Mouse (Mus musculus): Measurements from ENCODE around the gene Ptbp1. TPM values are rescaled to one million over a fixed set of nuclear protein-coding genes. Genes with fewer than 3 reads are reported as not detected.

The Ptbp1 gene
- polyA plus RNA-seq, 1 experiment: 695 TPM

DNA sequence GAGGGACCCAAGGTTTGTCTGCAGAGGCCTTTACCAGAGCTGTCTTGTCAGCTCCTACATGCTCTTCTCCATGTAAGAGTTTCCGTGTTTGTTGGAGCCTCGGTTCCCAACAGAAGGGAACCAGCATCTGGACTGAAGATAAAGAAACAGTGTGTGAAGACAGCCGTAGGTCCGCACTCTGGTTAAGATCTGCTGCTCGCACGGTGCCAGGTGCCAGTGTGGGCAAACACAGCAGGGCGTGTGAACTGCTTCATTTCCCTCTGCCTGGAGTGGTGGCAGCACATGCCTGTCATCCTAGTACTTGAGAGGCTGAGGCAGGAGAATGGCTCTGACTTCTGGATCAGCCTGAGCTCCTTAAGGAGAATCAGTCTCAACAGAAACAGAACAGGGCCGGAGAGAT is 17.6 kb downstream of the Ptbp1 start:
- TF ChIP-seq CTCF (IDR thresholded peaks at IDR 0.05; ENCODE audit: low read depth, low read length) (no peak), EP300 (IDR thresholded peaks at IDR 0.05; ENCODE audit: insufficient read depth, low read depth, low read length) (no peak), POLR2A (IDR thresholded peaks at IDR 0.05; ENCODE audit: insufficient read depth, low read length) (no peak)
- Histone ChIP-seq H3K9ac (ENCODE audit: low read depth, poor library complexity, severe bottlenecking) (no peak overlapping the region), H3K4me1 (ENCODE audit: control insufficient read depth, insufficient read depth, low read length) (peaks cover 2% of the 10 kb centered on the region), H3K4me3 (ENCODE audit: low read depth, low read length) (no peak overlapping the region), H3K27ac (ENCODE audit: insufficient read depth, low read length) (no peak overlapping the region), H3K36me3 (ENCODE audit: control insufficient read depth, insufficient read depth, low read length, poor library complexity, severe bottlenecking) (no peaks in the 10 kb centered on the region), H3K9me3 (replicated peaks; ENCODE audit: control insufficient read depth, insufficient read depth, low read length, poor library complexity, severe bottlenecking) (no peaks in the 10 kb centered on the region), H3K27me3 (ENCODE audit: control insufficient read depth, insufficient read depth, low read length, poor library complexity, severe bottlenecking) (no peaks in the 10 kb centered on the region)

DNA sequence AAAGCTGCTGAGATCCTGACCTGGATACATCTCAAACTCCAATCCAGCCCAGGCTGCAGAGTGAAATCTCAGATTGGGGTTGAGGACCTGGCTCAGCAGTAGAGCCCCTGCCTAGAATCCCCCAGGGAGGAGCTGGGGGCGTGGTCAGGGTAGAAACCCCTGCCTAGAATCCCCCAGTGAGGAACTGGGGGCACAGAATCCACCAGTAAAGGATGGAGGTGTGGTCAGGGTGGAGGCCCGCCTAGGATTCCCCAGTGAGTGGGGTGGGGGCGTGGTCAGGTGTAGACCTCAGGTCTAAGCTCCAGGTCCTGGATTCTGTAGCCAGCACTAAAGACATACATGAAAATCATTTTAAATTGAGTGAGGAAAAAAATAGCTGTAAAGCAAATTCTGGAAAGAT is 18.6 kb downstream of the Ptbp1 start:
- Histone ChIP-seq H3K4me3 (ENCODE audit: low read depth, low read length) (no peak overlapping the region), H3K36me3 (ENCODE audit: control insufficient read depth, insufficient read depth, low read length, poor library complexity, severe bottlenecking) (no peaks in the 10 kb centered on the region), H3K4me1 (ENCODE audit: control insufficient read depth, insufficient read depth, low read length) (peaks cover 2% of the 10 kb centered on the region), H3K27me3 (ENCODE audit: control insufficient read depth, insufficient read depth, low read length, poor library complexity, severe bottlenecking) (no peaks in the 10 kb centered on the region), H3K9me3 (replicated peaks; ENCODE audit: control insufficient read depth, insufficient read depth, low read length, poor library complexity, severe bottlenecking) (no peaks in the 10 kb centered on the region), H3K9ac (ENCODE audit: low read depth, poor library complexity, severe bottlenecking) (no peak overlapping the region), H3K27ac (ENCODE audit: insufficient read depth, low read length) (no peak overlapping the region)
- TF ChIP-seq CTCF (IDR thresholded peaks at IDR 0.05; ENCODE audit: low read depth, low read length) (no peak), EP300 (IDR thresholded peaks at IDR 0.05; ENCODE audit: insufficient read depth, low read depth, low read length) (no peak), POLR2A (IDR thresholded peaks at IDR 0.05; ENCODE audit: insufficient read depth, low read length) (no peak)

DNA sequence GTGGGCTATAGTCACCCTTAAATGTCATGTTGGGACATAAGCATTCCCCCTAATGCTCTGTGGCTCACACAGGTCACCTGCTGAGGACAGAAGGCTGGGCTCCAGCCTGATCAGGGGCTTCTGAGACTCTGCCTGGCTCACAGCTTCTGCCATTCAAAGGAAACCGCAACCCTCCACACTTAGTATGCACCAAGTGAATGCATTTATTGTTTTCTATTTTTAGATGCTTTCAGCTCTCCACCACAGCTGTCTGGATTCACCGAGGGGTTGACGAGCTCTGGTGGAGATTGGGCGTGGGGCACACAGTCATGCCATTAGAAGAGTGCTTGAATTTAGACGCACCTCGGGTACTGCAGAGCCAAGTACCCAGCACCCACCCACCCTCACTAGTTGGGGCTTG is 19.1 kb downstream of the Ptbp1 start:
- no peak overlapping the region for H3K27ac ChIP-seq (ENCODE audit: insufficient read depth, low read length)

DNA sequence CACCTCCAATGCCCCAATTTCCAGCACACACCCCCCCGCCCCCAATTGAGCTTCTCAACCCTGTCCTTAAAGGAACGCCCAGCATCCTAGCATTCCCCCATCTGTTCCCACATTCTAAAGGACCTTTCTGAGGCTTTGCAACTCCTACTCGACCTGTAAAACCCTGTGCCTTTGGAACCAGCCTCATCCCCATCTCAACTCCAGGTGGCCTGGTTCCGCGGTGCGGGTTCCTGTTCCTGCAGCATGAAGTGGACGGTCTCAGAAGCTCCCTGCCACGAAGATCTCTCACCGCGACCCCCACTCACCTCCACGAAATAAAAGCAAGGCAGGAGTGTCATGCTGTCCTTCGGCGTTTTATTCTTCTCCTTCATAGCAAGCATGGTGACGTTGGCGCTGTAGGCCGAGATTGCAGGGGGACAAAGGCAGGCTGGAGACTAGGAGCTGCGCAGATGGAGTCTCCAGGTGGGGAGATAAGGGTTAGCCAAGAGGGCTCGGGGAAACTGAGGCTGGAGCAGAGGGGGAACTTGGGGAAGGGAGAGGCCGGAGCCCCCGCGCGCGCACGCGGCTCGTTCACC is 19.6 kb downstream of the Ptbp1 start:
- H3K9me3 ChIP-seq (replicated peaks; ENCODE audit: control insufficient read depth, insufficient read depth, low read length, poor library complexity, severe bottlenecking): no peaks in the 10 kb centered on the region
- H3K36me3 ChIP-seq (ENCODE audit: control insufficient read depth, insufficient read depth, low read length, poor library complexity, severe bottlenecking): no peaks in the 10 kb centered on the region
- no peak overlapping the region for H3K27ac ChIP-seq (ENCODE audit: insufficient read depth, low read length)
- peak overlapping the region; percentile 66 for H3K9ac ChIP-seq (ENCODE audit: low read depth, poor library complexity, severe bottlenecking)
- no peaks in the 10 kb centered on the region for H3K27me3 ChIP-seq (ENCODE audit: control insufficient read depth, insufficient read depth, low read length, poor library complexity, severe bottlenecking)
- TF ChIP-seq CTCF (IDR thresholded peaks at IDR 0.05; ENCODE audit: low read depth, low read length) (no peak), EP300 (IDR thresholded peaks at IDR 0.05; ENCODE audit: insufficient read depth, low read depth, low read length) (no peak), POLR2A (IDR thresholded peaks at IDR 0.05; ENCODE audit: insufficient read depth, low read length) (no peak)
- H3K4me3 ChIP-seq (ENCODE audit: low read depth, low read length): peak overlapping the region; percentile 77
- H3K4me1 ChIP-seq (ENCODE audit: control insufficient read depth, insufficient read depth, low read length): peaks cover 2% of the 10 kb centered on the region

More for the DNA sequence above, 19.1 kb downstream of the Ptbp1 start:
- H3K9me3 ChIP-seq (replicated peaks; ENCODE audit: control insufficient read depth, insufficient read depth, low read length, poor library complexity, severe bottlenecking): no peaks in the 10 kb centered on the region
- H3K36me3 ChIP-seq (ENCODE audit: control insufficient read depth, insufficient read depth, low read length, poor library complexity, severe bottlenecking): no peaks in the 10 kb centered on the region
- H3K27me3 ChIP-seq (ENCODE audit: control insufficient read depth, insufficient read depth, low read length, poor library complexity, severe bottlenecking): no peaks in the 10 kb centered on the region
- H3K9ac ChIP-seq (ENCODE audit: low read depth, poor library complexity, severe bottlenecking): 0 out of 2 replicates have a peak overlapping the region, but pooled peaks have one; percentile 66
- H3K4me3 ChIP-seq (ENCODE audit: low read depth, low read length): no peak overlapping the region
- H3K4me1 ChIP-seq (ENCODE audit: control insufficient read depth, insufficient read depth, low read length): peaks cover 2% of the 10 kb centered on the region
- TF ChIP-seq POLR2A (IDR thresholded peaks at IDR 0.05; ENCODE audit: insufficient read depth, low read length): no peak
- TF ChIP-seq EP300 (IDR thresholded peaks at IDR 0.05; ENCODE audit: insufficient read depth, low read depth, low read length): no peak
- no peak for TF ChIP-seq CTCF (IDR thresholded peaks at IDR 0.05; ENCODE audit: low read depth, low read length)

DNA sequence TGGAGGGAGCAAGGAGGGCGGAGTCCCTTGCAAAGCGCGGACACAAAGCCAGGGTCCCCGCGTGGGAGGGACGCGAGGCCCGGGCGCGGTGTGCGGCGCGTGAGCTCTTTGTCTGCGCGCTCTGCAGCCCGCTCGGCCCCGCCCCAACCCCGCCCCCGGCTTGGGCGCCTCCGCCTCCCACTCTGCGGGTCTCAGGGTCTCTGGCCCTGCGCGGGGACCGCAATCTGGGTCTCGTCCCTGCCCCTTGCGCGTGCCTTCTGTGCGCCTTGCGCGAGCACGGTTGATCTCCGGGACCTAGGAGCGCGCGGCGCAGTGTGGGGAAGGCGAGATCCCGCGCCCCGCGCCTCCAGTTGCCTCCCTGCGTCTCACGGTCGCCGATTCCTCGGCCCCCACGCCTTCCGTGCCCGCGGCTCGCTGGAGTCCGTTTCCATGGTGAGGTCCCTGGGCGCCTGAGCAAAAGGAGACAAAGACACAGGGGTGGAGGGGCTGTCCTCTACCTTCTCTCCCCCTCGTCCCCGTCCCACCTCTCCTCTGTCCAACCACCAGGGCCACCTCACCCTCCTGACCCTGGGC is 20.1 kb downstream of the Ptbp1 start, which contains the start of the genes Prtn3 and Plppr3:
TSS of gene Prtn3 (plus strand) at position 187 of the 573 bp plus-strand sequence.
TSS of gene Plppr3 (minus strand) at position 345 of the 573 bp plus-strand sequence.
- H3K4me1 ChIP-seq (ENCODE audit: control insufficient read depth, insufficient read depth, low read length): peaks cover 2% of the 10 kb centered on the region
- H3K4me3 ChIP-seq (ENCODE audit: low read depth, low read length): peak within 1 kb of the TSS; percentile 77
- H3K9ac ChIP-seq (ENCODE audit: low read depth, poor library complexity, severe bottlenecking): peak within 1 kb of the TSS; percentile 66
- TF ChIP-seq EP300 (IDR thresholded peaks at IDR 0.05; ENCODE audit: insufficient read depth, low read depth, low read length): no peak
- TF ChIP-seq POLR2A (IDR thresholded peaks at IDR 0.05; ENCODE audit: insufficient read depth, low read length): no peak
- no peaks in the 10 kb centered on the region for H3K36me3 ChIP-seq (ENCODE audit: control insufficient read depth, insufficient read depth, low read length, poor library complexity, severe bottlenecking)
- no peaks in the 10 kb centered on the region for H3K27me3 ChIP-seq (ENCODE audit: control insufficient read depth, insufficient read depth, low read length, poor library complexity, severe bottlenecking)
- no peak within 1 kb of the TSS for H3K27ac ChIP-seq (ENCODE audit: insufficient read depth, low read length)
- H3K9me3 ChIP-seq (replicated peaks; ENCODE audit: control insufficient read depth, insufficient read depth, low read length, poor library complexity, severe bottlenecking): no peaks in the 10 kb centered on the region

DNA sequence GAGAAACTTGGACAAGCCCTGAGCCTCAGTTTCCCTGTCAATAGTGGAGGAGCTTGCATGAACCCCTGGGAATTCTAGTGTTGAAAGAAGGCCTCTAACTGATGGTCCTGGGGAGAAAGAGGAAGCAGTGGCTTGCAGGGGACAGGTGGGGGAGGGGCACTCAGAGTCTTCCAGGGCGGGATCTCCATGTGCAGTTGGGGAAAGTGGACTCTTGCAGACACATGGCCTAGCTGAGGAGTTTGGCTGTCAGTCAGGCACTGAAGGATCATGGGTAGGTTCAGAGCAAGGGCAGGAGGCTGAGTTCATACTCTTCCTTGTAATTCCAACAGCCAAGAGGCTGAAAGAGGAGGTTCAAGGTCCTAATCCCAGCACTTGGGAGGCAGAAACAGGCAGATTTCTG is 22.9 kb downstream of the Ptbp1 start:
- Histone ChIP-seq H3K27ac (ENCODE audit: insufficient read depth, low read length) (no peak overlapping the region), H3K36me3 (ENCODE audit: control insufficient read depth, insufficient read depth, low read length, poor library complexity, severe bottlenecking) (no peaks in the 10 kb centered on the region), H3K4me1 (ENCODE audit: control insufficient read depth, insufficient read depth, low read length) (peaks cover 2% of the 10 kb centered on the region), H3K9me3 (replicated peaks; ENCODE audit: control insufficient read depth, insufficient read depth, low read length, poor library complexity, severe bottlenecking) (no peaks in the 10 kb centered on the region), H3K4me3 (ENCODE audit: low read depth, low read length) (no peak overlapping the region), H3K27me3 (ENCODE audit: control insufficient read depth, insufficient read depth, low read length, poor library complexity, severe bottlenecking) (no peaks in the 10 kb centered on the region), H3K9ac (ENCODE audit: low read depth, poor library complexity, severe bottlenecking) (no peak overlapping the region)
- TF ChIP-seq CTCF (IDR thresholded peaks at IDR 0.05; ENCODE audit: low read depth, low read length): no peak
- no peak for TF ChIP-seq POLR2A (IDR thresholded peaks at IDR 0.05; ENCODE audit: insufficient read depth, low read length)
- TF ChIP-seq EP300 (IDR thresholded peaks at IDR 0.05; ENCODE audit: insufficient read depth, low read depth, low read length): no peak
